15 mouse cellular contexts compared by ENCODE assay signal in genomic region chr10:78260916-78261650, GRCm38 (mm10). TPM values are rescaled to one million over a fixed set of nuclear protein-coding genes. Genes with fewer than 3 reads are reported as not detected.
DNase-seq lines count a peak whose midpoint lies in the region; ATAC-seq and TF ChIP-seq lines count a peak whose summit lies in the region.
"Had no signal": no experiment of that assay in that cellular context is flagged by ENCODE, and none has a peak within 500 bp of the region (broad histone marks: within the 10 kb centered on the region; RNA-seq: fewer than 3 reads in every experiment).

No protein-coding gene starts in this region.

- H3K9me3 ChIP-seq in kidney, embryonic 15.5 days (replicated peaks): no peaks in the 10 kb centered on the region
- no peaks in the 10 kb centered on the region for H3K9me3 ChIP-seq in stomach, postnatal 0 days (ENCODE audit: control insufficient read depth, low read length)
- H3K9me3 ChIP-seq: liver, embryonic 12.5 days; midbrain, embryonic 12.5 days had no signal

- ATAC-seq in kidney, embryonic 15.5 days (replicated peaks; ENCODE audit: low FRiP score): 0 out of 2 replicates have a peak, but pooled peaks have one; percentile 13
- 0 out of 2 replicates have a peak, but pooled peaks have one; percentile 13 for ATAC-seq in stomach, postnatal 0 days (ENCODE audit: low FRiP score, low TSS enrichment)
- ATAC-seq: liver, embryonic 12.5 days; Patski had no signal

- H3K36me3 ChIP-seq in kidney, embryonic 15.5 days: no peaks in the 10 kb centered on the region
- no peaks in the 10 kb centered on the region for H3K36me3 ChIP-seq in stomach, postnatal 0 days (ENCODE audit: control insufficient read depth, insufficient read depth, low read length)
- H3K36me3 ChIP-seq in thymus, adult 2 months (ENCODE audit: control insufficient read depth, insufficient read depth, low read length): no peaks in the 10 kb centered on the region
- H3K36me3 ChIP-seq: liver, embryonic 12.5 days; midbrain, embryonic 12.5 days had no signal

- no peak for TF ChIP-seq CTCF in cerebellum, adult 2 months (IDR thresholded peaks at IDR 0.05; ENCODE audit: borderline replicate concordance, insufficient read depth, low read depth, low read length)
- no peak for TF ChIP-seq CTCF in stomach, postnatal 0 days (IDR thresholded peaks at IDR 0.05; ENCODE audit: low read depth)
- TF ChIP-seq CTCF in thymus, adult 2 months (IDR thresholded peaks at IDR 0.05; ENCODE audit: borderline replicate concordance, control insufficient read depth, extremely low read depth, insufficient read depth, low read length, poor library complexity): no peak

- 71% methylated on average over 7 of the region's 7 CpGs for WGBS in kidney, embryonic 15.5 days
- 17% methylated on average over 7 of the region's 7 CpGs for WGBS in cerebellum, adult 2 months
- 55% methylated on average over 7 of the region's 7 CpGs for WGBS in stomach, postnatal 0 days
- WGBS in thymus, adult 2 months: 89% methylated on average over 7 of the region's 7 CpGs

- H3K27me3 ChIP-seq in kidney, embryonic 15.5 days: no peaks in the 10 kb centered on the region
- H3K27me3 ChIP-seq in cerebellum, adult 2 months (ENCODE audit: control insufficient read depth, insufficient read depth, low read length): no peaks in the 10 kb centered on the region; the same call in 1 of the 2 replicates
- H3K27me3 ChIP-seq in stomach, postnatal 0 days (ENCODE audit: control insufficient read depth, insufficient read depth, low read length): no peaks in the 10 kb centered on the region
- H3K27me3 ChIP-seq in thymus, adult 2 months (ENCODE audit: control insufficient read depth, insufficient read depth, low read length): no peaks in the 10 kb centered on the region
- H3K27me3 ChIP-seq: midbrain, embryonic 12.5 days; Patski had no signal

- H3K9ac ChIP-seq in kidney, embryonic 15.5 days: no peak overlapping the region
- no peak overlapping the region for H3K9ac ChIP-seq in stomach, postnatal 0 days (ENCODE audit: low read length)
- H3K9ac ChIP-seq: liver, embryonic 12.5 days; midbrain, embryonic 12.5 days had no signal

- peaks cover 18% of the 10 kb centered on the region for H3K4me1 ChIP-seq in kidney, embryonic 15.5 days
- H3K4me1 ChIP-seq in cerebellum, adult 2 months (ENCODE audit: control insufficient read depth, insufficient read depth, low read length): peaks cover 17% of the 10 kb centered on the region
- peaks cover 5% of the 10 kb centered on the region for H3K4me1 ChIP-seq in stomach, postnatal 0 days (replicated peaks; ENCODE audit: control insufficient read depth, insufficient read depth)
- peaks cover 5% of the 10 kb centered on the region for H3K4me1 ChIP-seq in thymus, adult 2 months (replicated peaks; ENCODE audit: control insufficient read depth, insufficient read depth, low read length)
- H3K4me1 ChIP-seq: liver, embryonic 12.5 days; midbrain, embryonic 12.5 days had no signal

- peak; percentile 39 to 57 for DNase-seq in gastrocnemius, adult 8-10 months (ENCODE audit: low spot score in 2 of 2)
- DNase-seq in gastrocnemius, postnatal 10 days: no peak
- DNase-seq in kidney, postnatal 10 days: no peak
- DNase-seq in cerebellum, adult 2 months: peak; percentile 52 to 60
- DNase-seq in stomach, postnatal 0 days (ENCODE audit: low spot score): no peak
- DNase-seq in thymus, adult 2 months: no peak
- no peak for DNase-seq in layer of hippocampus, postnatal 14 days (ENCODE audit: low spot score in 2 of 2)
- DNase-seq: adrenal gland, postnatal 10 days; retina, postnatal 1 day; thymus, adult 18-20 months had no signal

- H3K4me3 ChIP-seq in kidney, embryonic 15.5 days (replicated peaks): no peak overlapping the region
- no peak overlapping the region for H3K4me3 ChIP-seq in cerebellum, adult 2 months (replicated peaks; ENCODE audit: insufficient read depth, low read depth, low read length)
- H3K4me3 ChIP-seq in stomach, postnatal 0 days (ENCODE audit: low read depth, low read length): no peak overlapping the region
- no peak overlapping the region for H3K4me3 ChIP-seq in thymus, adult 2 months (ENCODE audit: control insufficient read depth, insufficient read depth, low read length)
- H3K4me3 ChIP-seq: erythroblast, embryonic 14.5 days; liver, embryonic 12.5 days; midbrain, embryonic 12.5 days had no signal

- H3K27ac ChIP-seq in kidney, embryonic 15.5 days: no peak overlapping the region
- H3K27ac ChIP-seq in cerebellum, adult 2 months (ENCODE audit: insufficient read depth, low read length): no peak overlapping the region; the same call in 1 of the 2 replicates
- no peak overlapping the region for H3K27ac ChIP-seq in stomach, postnatal 0 days (replicated peaks)
- H3K27ac ChIP-seq in thymus, adult 2 months (ENCODE audit: control insufficient read depth, insufficient read depth, low read length): no peak overlapping the region
- H3K27ac ChIP-seq: liver, embryonic 12.5 days; midbrain, embryonic 12.5 days had no signal

- H3K4me2 ChIP-seq in kidney, embryonic 15.5 days: no peak overlapping the region
- H3K4me2 ChIP-seq in stomach, postnatal 0 days (replicated peaks; ENCODE audit: low read depth): no peak overlapping the region
- H3K4me2 ChIP-seq: liver, embryonic 12.5 days; midbrain, embryonic 12.5 days had no signal

- TF ChIP-seq POLR2A in cerebellum, adult 2 months (IDR thresholded peaks at IDR 0.05; ENCODE audit: borderline replicate concordance, insufficient read depth, low read length): no peak
- TF ChIP-seq POLR2A in thymus, adult 2 months (IDR thresholded peaks at IDR 0.05; ENCODE audit: control insufficient read depth, extremely low read depth, insufficient read depth, low read length, poor library complexity): no peak

- TF ChIP-seq EP300 in stomach, postnatal 0 days (optimal IDR thresholded peaks at IDR 0.05): no peak

RNA-seq across cellular contexts. Expression of gene Trappc10, which starts 16.6 kb away (rescaled TPM):
- total RNA-seq in gastrocnemius, adult 8-10 months (2022): 10 to 100 TPM; 36.9 to 57.4 (median 42.2) TPM
- 10 to 100 TPM; 35.2 to 37.9 TPM for total RNA-seq in gastrocnemius, postnatal 10 days (2021)
- polyA plus RNA-seq in kidney, embryonic 15.5 days (2015; fragmentation: Nextera tagmentation; extraction: Ambion mirVana): 12.5 and 12.7 TPM in 2 replicates
- 74.3 and 75.0 TPM in 2 replicates for polyA plus RNA-seq in cerebellum, adult 2 months (2012; rRNA removed)
- 14.7 and 17.8 TPM in 2 replicates for polyA plus RNA-seq in stomach, postnatal 0 days (2015; fragmentation: Nextera tagmentation; extraction: Ambion mirVana)
- 96.0 and 105 TPM in 2 replicates for polyA plus RNA-seq in thymus, adult 2 months (2012; rRNA removed)
- 10 to 100 TPM; 76.9 to 80.1 TPM for total RNA-seq in layer of hippocampus, postnatal 14 days (2021)

Comparison
In these comparisons a context has a peak if more than half of its experiments do, and no peak if none do; other contexts are left out.
1. DNase-seq: peak in gastrocnemius, adult 8-10 months (2 of 2) and cerebellum, adult 2 months (2 of 2); none in gastrocnemius, postnatal 10 days (single experiment), kidney, postnatal 10 days (single experiment), stomach, postnatal 0 days (single experiment), thymus, adult 2 months (single experiment) and layer of hippocampus, postnatal 14 days (0 of 2).